Mouse (Mus musculus): ENCODE measurements around the gene Itprip. TPM values are rescaled to one million over a fixed set of nuclear protein-coding genes. Genes with fewer than 3 reads are reported as not detected.
"Not testable (repeated sequence)": the region's sequence is repeated elsewhere in the genome, so short reads cannot be mapped to it uniquely, and the experiment has no call there.

Itprip gene
- polyA plus RNA-seq, 1 experiment from 2014 or later, result 17.4 TPM

DNA sequence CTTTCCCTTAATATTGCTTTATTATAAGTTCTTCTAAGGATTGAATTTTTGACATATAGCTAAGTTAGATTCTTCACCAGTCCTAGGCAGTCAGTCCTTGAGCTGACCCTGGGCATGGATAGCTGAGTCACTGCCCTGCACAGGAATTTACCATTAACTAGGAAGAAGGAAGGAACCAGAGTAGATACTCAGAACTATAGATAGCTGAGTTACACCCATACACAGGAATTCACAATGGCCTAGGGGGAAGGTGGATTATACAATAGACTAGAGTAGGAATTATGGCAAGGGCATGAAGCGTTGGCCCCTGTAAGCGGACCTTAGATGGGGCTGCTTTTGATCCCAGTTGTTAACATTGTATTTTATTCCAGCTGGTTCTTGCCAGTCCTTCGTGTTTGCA, 67.0 kb downstream of the Itprip start:
- H3K4me1 ChIP-seq (replicated peaks), result peaks cover 18% of the 10 kb centered on the region
- WGBS, result 78% methylated on average over 3 of the region's 3 CpGs
- not testable (repeated sequence) for H3K36me3 ChIP-seq

DNA sequence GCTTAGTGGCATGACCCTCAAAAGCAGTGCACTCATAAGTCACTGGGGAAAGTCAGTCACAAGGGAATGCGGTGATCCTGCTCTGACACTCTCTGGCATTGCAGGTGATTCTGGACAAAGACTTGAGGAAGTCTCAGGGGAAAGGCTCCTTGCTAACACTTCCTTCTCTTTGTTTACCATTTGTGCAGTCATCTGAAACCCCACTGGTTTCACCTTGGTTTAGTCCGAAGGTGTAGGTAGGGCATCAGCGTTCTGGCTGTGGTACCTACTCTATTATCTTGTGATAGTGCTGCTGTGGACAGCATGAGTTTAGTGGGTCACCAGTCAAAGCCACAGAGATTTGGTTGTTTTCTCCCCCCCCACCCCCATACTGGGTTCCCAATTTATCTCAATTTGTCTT, 69.4 kb downstream of the Itprip start:
- Histone ChIP-seq H3K4me2 (no peak overlapping the region), H3K27ac (no peak overlapping the region), H3K36me3 (no peaks in the 10 kb centered on the region), H3K4me1 (replicated peaks) (peaks cover 12% of the 10 kb centered on the region), H3K9me3 (replicated peaks) (no peaks in the 10 kb centered on the region), H3K27me3 (no peaks in the 10 kb centered on the region), H3K9ac (no peak overlapping the region), H3K4me3 (no peak overlapping the region)
- no peak for ATAC-seq (replicated peaks; ENCODE audit: insufficient number of reproducible peaks, insufficient read depth, low FRiP score, low read depth)
- 89% methylated on average over 3 of the region's 3 CpGs for WGBS

More for the DNA sequence above, 67.0 kb downstream of the Itprip start:
- not testable (repeated sequence) for H3K4me2 ChIP-seq; H3K9ac ChIP-seq; H3K4me3 ChIP-seq; ATAC-seq (replicated peaks; ENCODE audit: insufficient number of reproducible peaks, insufficient read depth, low FRiP score, low read depth); H3K9me3 ChIP-seq (replicated peaks); H3K27ac ChIP-seq; H3K27me3 ChIP-seq

Small RNA genes within 50 kb of the gene (microRNA-seq; reads per million reads assigned to microRNA genes)
- gene Gm22240, result not detected

Other genes with a start within 250 kb of the Itprip start
- 0.30 and 0.86 TPM in 2 replicates for gene Col17a1, start 227.2 kb downstream of the Itprip start, polyA plus RNA-seq (2015; fragmentation: Nextera tagmentation; extraction: Ambion mirVana)
- gene Sfr1, start 187.6 kb downstream of the Itprip start, polyA plus RNA-seq (2015; fragmentation: Nextera tagmentation; extraction: Ambion mirVana), result 173 and 175 TPM in 2 replicates
- 97.5 and 103 TPM in 2 replicates for gene Gsto1, start 64.3 kb downstream of the Itprip start, polyA plus RNA-seq (2015; fragmentation: Nextera tagmentation; extraction: Ambion mirVana)
- gene Gsto2, start 53.8 kb downstream of the Itprip start, polyA plus RNA-seq (2015; fragmentation: Nextera tagmentation; extraction: Ambion mirVana), result 0.74 and 1.2 TPM in 2 replicates
- gene Cfap43, start within 50 bp of the Itprip start, polyA plus RNA-seq (2015; fragmentation: Nextera tagmentation; extraction: Ambion mirVana), result 0.08 and 0.24 TPM in 2 replicates
- 0.09 TPM in 1 of 2 replicates, not detected in the other for gene Cfap58, start 18.4 kb upstream of the Itprip start, polyA plus RNA-seq (2015; fragmentation: Nextera tagmentation; extraction: Ambion mirVana)

Data from heart, embryonic 15.5 days (tissue).